Mouse (Mus musculus): ENCODE measurements around the gene Dock2. TPM values are rescaled to one million over a fixed set of nuclear protein-coding genes. Genes with fewer than 3 reads are reported as not detected.
A peak's percentile ranks its signal among the peaks of the same experiment; 100 is the strongest.

Dock2 gene
- total RNA-seq, 2 experiments from 2014 or later, result 3.5 to 3.7 TPM

- DNase-seq (ENCODE audit: low spot score in 2 of 2), result peak; percentile 13 to 22
- intact Hi-C loops (cut with DNase I), result no loop called here
These were observed 12.3 kb downstream of the Dock2 start for GRCm38 (mm10) chr11:34771221-34771986.

GRCm38 (mm10) chr11:34770666-34771065, 13.0 kb downstream of the Dock2 start:
- no peak for DNase-seq (ENCODE audit: low spot score in 2 of 2)
- intact Hi-C loops (cut with DNase I), result no loop called here

GRCm38 (mm10) chr11:34769946-34770345, 13.7 kb downstream of the Dock2 start:
- no peak for DNase-seq (ENCODE audit: low spot score in 2 of 2)
- intact Hi-C loops (cut with DNase I), result no loop called here

GRCm38 (mm10) chr11:34769396-34769795, 14.3 kb downstream of the Dock2 start:
- intact Hi-C loops (cut with DNase I), result no loop called here
- no peak for DNase-seq (ENCODE audit: low spot score in 2 of 2)

- intact Hi-C loops (cut with DNase I), result no loop called here
- no peak for DNase-seq (ENCODE audit: low spot score in 2 of 2)
These were observed 19.8 kb downstream of the Dock2 start for GRCm38 (mm10) chr11:34763739-34764361.

- no peak for DNase-seq (ENCODE audit: low spot score in 2 of 2)
- intact Hi-C loops (cut with DNase I), result no loop called here
These were observed 21.0 kb downstream of the Dock2 start for GRCm38 (mm10) chr11:34762570-34763127.

- no peak for DNase-seq (ENCODE audit: low spot score in 2 of 2)
- intact Hi-C loops (cut with DNase I), result no loop called here
These were observed 21.6 kb downstream of the Dock2 start for GRCm38 (mm10) chr11:34762125-34762524.

GRCm38 (mm10) chr11:34759582-34759981, 24.1 kb downstream of the Dock2 start:
- no peak for DNase-seq (ENCODE audit: low spot score in 2 of 2)
- intact Hi-C loops (cut with DNase I), result no loop called here

GRCm38 (mm10) chr11:34741081-34741480, 42.6 kb downstream of the Dock2 start:
- DNase-seq (ENCODE audit: low spot score in 2 of 2), result no peak
- intact Hi-C loops (cut with DNase I), result no loop called here

- intact Hi-C loops (cut with DNase I), result no loop called here
- DNase-seq (ENCODE audit: low spot score in 2 of 2), result no peak
These were observed 43.9 kb downstream of the Dock2 start for GRCm38 (mm10) chr11:34739816-34740215.

GRCm38 (mm10) chr11:34738945-34739344, 44.7 kb downstream of the Dock2 start:
- intact Hi-C loops (cut with DNase I), result no loop called here
- DNase-seq (ENCODE audit: low spot score in 2 of 2), result peak in 1 of 2 experiments; percentile 11

GRCm38 (mm10) chr11:34737193-34737592, 46.5 kb downstream of the Dock2 start:
- intact Hi-C loops (cut with DNase I), result no loop called here
- no peak for DNase-seq (ENCODE audit: low spot score in 2 of 2)

GRCm38 (mm10) chr11:34734033-34734432, 49.7 kb downstream of the Dock2 start:
- intact Hi-C loops (cut with DNase I), result no loop called here
- DNase-seq (ENCODE audit: low spot score in 2 of 2), result no peak

GRCm38 (mm10) chr11:34727467-34727866, 56.2 kb downstream of the Dock2 start:
- intact Hi-C loops (cut with DNase I), result no loop called here
- no peak for DNase-seq (ENCODE audit: low spot score in 2 of 2)

GRCm38 (mm10) chr11:34726699-34727347, 56.9 kb downstream of the Dock2 start:
- intact Hi-C loops (cut with DNase I), result no loop called here
- DNase-seq (ENCODE audit: low spot score in 2 of 2), result no peak

- DNase-seq (ENCODE audit: low spot score in 2 of 2), result no peak
- intact Hi-C loops (cut with DNase I), result no loop called here
These were observed 70.3 kb downstream of the Dock2 start for GRCm38 (mm10) chr11:34713360-34713759.

- DNase-seq (ENCODE audit: low spot score in 2 of 2), result peak; percentile 9 to 30
- intact Hi-C loops (cut with DNase I), result no loop called here
These were observed 75.4 kb downstream of the Dock2 start for GRCm38 (mm10) chr11:34708278-34708677.

- DNase-seq (ENCODE audit: low spot score in 2 of 2), result no peak
- intact Hi-C loops (cut with DNase I), result no loop called here
These were observed 76.3 kb downstream of the Dock2 start for GRCm38 (mm10) chr11:34707360-34707759.

GRCm38 (mm10) chr11:34705108-34705446, 78.6 kb downstream of the Dock2 start:
- intact Hi-C loops (cut with DNase I), result loop anchor here (1.0 kb wide), 1 partner anchor 476 kb away; no protein-coding TSS in a partner anchor
- DNase-seq (ENCODE audit: low spot score in 2 of 2), result no peak

- intact Hi-C loops (cut with DNase I), result loop anchor here (1.0 kb wide), 1 partner anchor 475 kb away; no protein-coding TSS in a partner anchor
These were observed 79.1 kb downstream of the Dock2 start for GRCm38 (mm10) chr11:34704384-34705107.

More at GRCm38 (mm10) chr11:34704384-34705107, 79.1 kb downstream of the Dock2 start:
- DNase-seq (ENCODE audit: low spot score in 2 of 2), result peak; percentile 4 to 21

Measured in left cerebral cortex, postnatal 25 days (tissue).